Mouse (Mus musculus): ENCODE results near the gene Tmed1.

DNA sequence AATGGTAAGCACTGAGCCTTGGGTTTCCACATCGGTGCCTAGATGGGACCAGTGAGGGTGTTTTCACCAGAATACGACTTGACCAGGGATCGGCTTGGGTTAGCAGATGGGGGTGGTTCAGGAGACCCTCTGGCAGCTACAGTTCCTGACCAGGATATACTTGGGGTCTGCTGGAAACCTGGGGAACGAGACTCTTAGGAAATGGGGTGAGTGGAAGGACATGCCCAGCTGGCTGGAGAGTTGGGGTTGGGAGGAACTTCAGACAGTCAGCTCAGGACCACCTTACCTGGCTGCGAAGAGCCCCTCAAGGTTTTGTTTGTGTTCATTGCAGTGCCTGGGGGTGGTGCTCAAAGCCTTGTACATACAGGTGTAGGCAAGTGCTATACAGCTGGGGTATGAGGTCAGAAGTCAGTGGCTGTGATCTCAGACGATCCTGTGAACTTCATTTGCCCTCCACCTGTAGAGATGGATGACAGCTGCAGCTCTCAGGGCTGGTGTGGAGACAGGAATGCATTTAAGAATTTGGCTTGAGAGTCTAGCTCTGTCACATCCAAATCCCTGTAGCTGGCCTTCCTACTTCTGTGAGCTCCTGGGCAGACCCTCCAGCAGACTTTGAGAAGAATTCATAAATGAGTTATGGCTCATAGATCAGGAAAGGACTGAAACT lies 43.7 kb upstream of the Tmed1 start:
- TF ChIP-seq CTCF (IDR thresholded peaks at IDR 0.05; ENCODE audit: borderline replicate concordance, extremely low read depth, insufficient read depth, insufficient read length), result no peak
- no peak for TF ChIP-seq POLR2A (IDR thresholded peaks at IDR 0.05; ENCODE audit: borderline replicate concordance, extremely low read depth, insufficient read depth, insufficient read length, poor library complexity, severe bottlenecking)

Data from brain, embryonic 14.5 days (tissue).